Mouse (Mus musculus): ENCODE data around the gene Man1a. TPM values are rescaled to one million over a fixed set of nuclear protein-coding genes. Genes with fewer than 3 reads are reported as not detected.

Man1a gene
- polyA plus RNA-seq, 1 experiment = 9.8 TPM

DNA sequence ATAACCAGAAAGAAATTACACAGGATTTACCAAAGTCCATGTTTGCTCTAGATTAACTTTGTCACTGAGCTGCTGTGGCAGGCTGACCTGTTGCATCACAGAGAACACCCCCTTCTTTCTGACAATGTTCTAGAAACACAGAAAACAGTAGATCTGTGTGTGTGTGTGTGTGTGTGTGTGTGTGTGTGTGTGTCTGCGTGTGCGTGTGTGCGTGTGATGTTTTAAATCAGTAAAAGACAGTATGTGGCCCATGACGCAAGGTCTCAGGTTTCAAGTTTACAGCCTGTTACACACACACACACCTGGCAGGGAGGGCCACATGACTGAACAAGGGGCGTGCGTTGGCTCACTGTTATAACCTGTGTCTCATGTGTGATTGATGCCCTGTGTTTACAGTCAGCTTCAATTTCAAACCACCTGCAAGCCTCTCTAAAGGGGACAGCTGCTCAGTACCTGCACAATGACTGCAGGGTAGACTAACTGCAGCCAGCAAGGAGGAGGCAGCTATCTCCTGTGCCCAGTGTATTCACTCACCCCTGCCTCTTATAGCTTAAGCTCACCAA, 2.7 kb downstream of the Man1a start:
- peak overlapping the region; percentile 88 for H3K4me3 ChIP-seq (ENCODE audit: insufficient read depth, low read depth, low read length)
- H3K27ac ChIP-seq (replicated peaks; ENCODE audit: low read depth, low read length) = no peak overlapping the region
- peaks cover 7% of the 10 kb centered on the region; the same call in 1 of the 2 replicates for H3K4me1 ChIP-seq (ENCODE audit: control insufficient read depth, insufficient read depth, insufficient read length, low read length)

DNA sequence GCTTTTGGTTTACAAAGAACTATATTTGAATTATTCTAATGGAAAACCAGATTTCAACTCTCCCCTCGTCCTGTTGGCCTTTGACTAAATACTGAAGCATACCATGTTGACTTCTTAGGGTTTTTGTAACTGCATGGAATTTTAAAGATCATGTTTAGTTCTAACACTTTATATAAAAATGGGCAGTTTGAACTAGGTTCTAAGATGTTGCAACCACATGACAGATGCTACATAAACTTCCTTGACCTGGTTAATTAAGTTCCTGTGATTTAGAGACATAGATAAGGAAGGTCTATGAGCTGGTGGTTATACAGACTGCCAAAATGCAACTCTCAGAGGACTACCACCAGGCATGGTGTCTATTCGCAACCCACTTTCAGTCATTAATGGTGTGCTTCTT, 4.1 kb downstream of the Man1a start:
- Histone ChIP-seq H3K4me3 (ENCODE audit: insufficient read depth, low read depth, low read length) (peak overlapping the region; percentile 88), H3K27ac (replicated peaks; ENCODE audit: low read depth, low read length) (no peak overlapping the region)

DNA sequence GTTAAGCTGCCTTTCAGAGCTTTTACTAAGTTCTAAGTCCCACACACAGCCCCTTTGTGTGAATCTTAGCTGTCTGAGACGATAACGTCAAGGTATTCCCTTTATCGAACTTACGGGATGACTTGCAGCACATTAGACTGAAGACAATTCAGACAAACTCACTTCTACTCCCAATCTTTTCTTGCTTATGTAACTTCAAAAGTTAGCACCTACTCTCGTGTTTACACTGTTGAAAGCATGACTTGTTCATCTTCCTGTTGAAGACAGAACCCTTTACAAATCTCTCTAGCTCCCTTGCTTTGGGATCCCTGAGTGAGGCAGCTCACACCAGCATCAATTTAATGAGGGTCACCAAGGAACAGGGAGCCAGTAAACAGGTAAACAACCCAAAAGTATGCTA, 5.9 kb downstream of the Man1a start:
- Histone ChIP-seq H3K4me3 (ENCODE audit: insufficient read depth, low read depth, low read length) (no peak overlapping the region), H3K4me1 (ENCODE audit: control insufficient read depth, insufficient read depth, insufficient read length, low read length) (0 out of 2 replicates have a peak, but pooled peaks cover 3% of the 10 kb centered on the region), H3K27ac (replicated peaks; ENCODE audit: low read depth, low read length) (no peak overlapping the region)

More for the DNA sequence above, 4.1 kb downstream of the Man1a start:
- peaks cover 7% of the 10 kb centered on the region; the same call in 1 of the 2 replicates for H3K4me1 ChIP-seq (ENCODE audit: control insufficient read depth, insufficient read depth, insufficient read length, low read length)

DNA sequence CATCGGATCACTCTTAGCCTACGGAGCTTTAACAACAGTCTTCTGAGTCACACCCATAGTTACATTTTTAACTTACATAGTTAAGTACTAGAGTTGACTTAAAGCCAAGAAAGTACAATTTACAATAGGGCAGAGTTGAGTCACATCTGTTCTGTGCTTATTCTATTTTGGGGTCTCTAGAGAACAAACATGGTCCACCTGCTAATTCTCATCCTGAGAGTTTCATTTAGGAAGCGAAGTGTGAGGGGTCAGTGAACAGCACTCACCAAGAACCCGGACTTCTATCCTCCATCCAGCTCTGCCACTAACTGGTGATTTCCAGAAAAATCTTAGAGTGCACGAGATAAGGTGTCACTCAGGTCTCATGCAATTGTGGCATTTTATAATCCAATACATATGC, 7.0 kb downstream of the Man1a start:
- H3K27ac ChIP-seq (replicated peaks; ENCODE audit: low read depth, low read length) = no peak overlapping the region
- 0 out of 2 replicates have a peak, but pooled peaks cover 3% of the 10 kb centered on the region for H3K4me1 ChIP-seq (ENCODE audit: control insufficient read depth, insufficient read depth, insufficient read length, low read length)
- no peak overlapping the region for H3K4me3 ChIP-seq (ENCODE audit: insufficient read depth, low read depth, low read length)

DNA sequence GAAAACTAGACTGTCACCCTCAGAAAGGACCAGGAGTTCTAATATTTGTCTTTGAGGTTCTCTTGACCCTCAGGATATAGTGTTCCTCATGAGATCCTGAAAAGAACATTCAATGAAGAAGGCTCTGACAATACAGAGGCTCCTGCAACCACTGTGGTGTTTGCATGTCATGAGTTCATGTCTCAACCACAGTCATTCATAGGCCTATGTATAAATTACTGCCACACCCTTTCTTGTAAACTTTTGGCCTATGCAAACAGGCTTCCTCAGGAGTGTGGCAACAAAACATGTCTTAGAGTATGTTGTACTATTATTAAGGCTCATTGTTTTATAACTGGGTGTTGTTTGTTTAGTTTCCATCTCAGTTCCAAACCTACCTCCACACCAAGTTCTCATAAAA, 9.7 kb downstream of the Man1a start:
- Histone ChIP-seq H3K27ac (replicated peaks; ENCODE audit: low read depth, low read length) (no peak overlapping the region), H3K4me1 (ENCODE audit: control insufficient read depth, insufficient read depth, insufficient read length, low read length) (0 out of 2 replicates have a peak, but pooled peaks cover 3% of the 10 kb centered on the region), H3K4me3 (ENCODE audit: insufficient read depth, low read depth, low read length) (no peak overlapping the region)

DNA sequence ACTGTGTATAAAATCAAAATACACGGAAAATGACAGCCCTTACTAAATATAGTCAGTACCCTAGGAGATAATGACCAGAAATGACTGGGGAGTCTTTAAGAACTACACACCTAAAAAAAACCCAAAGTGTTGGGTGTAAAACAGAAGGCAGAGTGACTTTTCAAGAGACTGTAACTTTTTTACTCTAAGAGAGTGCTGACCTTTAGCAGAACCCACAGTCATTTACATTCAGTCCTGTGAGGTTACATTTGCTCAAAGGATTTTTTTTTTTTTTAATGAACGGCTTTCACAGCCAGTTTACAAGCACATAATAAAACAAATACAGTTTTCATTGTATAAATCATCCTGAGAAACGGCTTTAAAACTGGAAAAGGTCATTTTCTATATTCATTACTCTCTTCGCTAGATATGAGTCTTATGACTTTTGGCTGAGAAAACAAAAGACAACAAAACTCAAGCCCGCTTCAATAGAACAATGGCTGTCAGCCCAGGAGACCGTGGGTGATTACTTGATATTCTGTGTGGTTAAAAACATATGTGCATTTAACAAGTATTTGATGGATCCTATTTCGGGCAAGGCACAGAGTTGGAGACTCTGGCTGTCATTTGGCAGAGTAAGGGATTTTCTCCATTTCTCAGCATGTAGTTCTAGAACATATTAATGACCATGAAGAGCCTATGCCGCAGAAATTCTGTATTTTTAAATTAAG, 12.7 kb downstream of the Man1a start:
- peaks cover 5% of the 10 kb centered on the region; the same call in 1 of the 2 replicates for H3K4me1 ChIP-seq (ENCODE audit: control insufficient read depth, insufficient read depth, insufficient read length, low read length)
- H3K27ac ChIP-seq (replicated peaks; ENCODE audit: low read depth, low read length) = no peak overlapping the region
- no peak overlapping the region for H3K4me3 ChIP-seq (ENCODE audit: insufficient read depth, low read depth, low read length)

DNA sequence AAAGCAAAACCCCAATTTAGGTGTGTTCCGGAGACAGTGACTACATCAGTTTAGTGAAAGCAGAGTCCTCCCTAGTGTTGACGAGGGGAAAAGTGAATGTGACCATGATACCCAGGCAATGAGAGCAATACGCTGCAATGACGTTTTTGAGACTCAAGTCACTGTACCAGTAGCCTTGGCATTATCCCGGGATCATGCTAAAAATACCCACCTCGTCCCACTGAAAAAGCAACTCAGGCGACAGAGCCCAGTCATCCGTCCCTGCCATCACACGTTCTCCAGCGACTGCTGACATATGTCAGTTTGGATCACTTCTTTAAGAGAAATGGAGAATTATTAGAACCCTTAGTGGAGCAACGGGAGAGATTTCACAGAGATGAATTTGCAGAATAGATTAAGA, 13.6 kb downstream of the Man1a start:
- Histone ChIP-seq H3K27ac (replicated peaks; ENCODE audit: low read depth, low read length) (no peak overlapping the region), H3K4me1 (ENCODE audit: control insufficient read depth, insufficient read depth, insufficient read length, low read length) (peaks cover 5% of the 10 kb centered on the region; the same call in 1 of the 2 replicates), H3K4me3 (ENCODE audit: insufficient read depth, low read depth, low read length) (no peak overlapping the region)

DNA sequence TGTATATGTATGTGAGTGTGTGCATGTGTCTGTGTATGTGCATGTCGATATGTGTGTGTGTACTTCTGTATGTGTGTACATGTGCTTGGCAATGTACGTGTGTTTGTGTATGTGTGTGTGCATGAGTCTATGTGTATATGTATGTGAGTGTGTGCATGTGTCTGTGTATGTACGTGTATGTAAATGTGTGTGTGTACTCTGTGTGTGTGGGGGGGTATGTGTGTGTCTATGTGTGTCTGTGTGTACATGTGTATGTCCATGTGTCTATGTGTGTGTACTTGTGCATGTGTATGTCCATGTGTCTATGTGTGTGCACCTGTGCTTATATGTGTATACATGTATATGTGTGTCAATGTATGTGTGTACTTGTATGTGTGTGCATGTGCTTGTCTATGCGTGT, 15.2 kb downstream of the Man1a start:
- H3K4me1 ChIP-seq (ENCODE audit: control insufficient read depth, insufficient read depth, insufficient read length, low read length) = peaks cover 5% of the 10 kb centered on the region; the same call in 1 of the 2 replicates

DNA sequence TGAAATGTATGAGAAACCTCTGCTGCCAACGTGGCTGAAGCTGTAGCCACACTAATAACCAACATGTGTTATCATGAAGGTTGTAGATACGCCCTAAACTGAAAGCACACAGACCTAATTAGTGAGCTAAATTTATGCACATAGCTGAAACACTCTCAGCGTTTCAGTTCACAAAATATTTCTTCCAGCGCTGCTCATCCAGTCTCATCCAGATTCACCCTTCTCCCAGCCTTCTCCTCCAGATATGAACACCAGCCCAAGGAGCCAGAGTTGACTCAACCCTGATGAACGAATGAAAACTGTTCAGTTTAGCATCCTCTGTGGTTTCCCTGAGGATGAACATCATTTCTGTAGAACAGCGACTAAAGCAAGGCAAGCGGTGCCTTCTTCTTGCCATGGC, 15.8 kb downstream of the Man1a start:
- Histone ChIP-seq H3K27ac (replicated peaks; ENCODE audit: low read depth, low read length) (no peak overlapping the region), H3K4me1 (ENCODE audit: control insufficient read depth, insufficient read depth, insufficient read length, low read length) (peaks cover 5% of the 10 kb centered on the region; the same call in 1 of the 2 replicates), H3K4me3 (ENCODE audit: insufficient read depth, low read depth, low read length) (no peak overlapping the region)

More for the DNA sequence above, 15.2 kb downstream of the Man1a start:
- Histone ChIP-seq H3K4me3 (ENCODE audit: insufficient read depth, low read depth, low read length) (no peak overlapping the region), H3K27ac (replicated peaks; ENCODE audit: low read depth, low read length) (no peak overlapping the region)

DNA sequence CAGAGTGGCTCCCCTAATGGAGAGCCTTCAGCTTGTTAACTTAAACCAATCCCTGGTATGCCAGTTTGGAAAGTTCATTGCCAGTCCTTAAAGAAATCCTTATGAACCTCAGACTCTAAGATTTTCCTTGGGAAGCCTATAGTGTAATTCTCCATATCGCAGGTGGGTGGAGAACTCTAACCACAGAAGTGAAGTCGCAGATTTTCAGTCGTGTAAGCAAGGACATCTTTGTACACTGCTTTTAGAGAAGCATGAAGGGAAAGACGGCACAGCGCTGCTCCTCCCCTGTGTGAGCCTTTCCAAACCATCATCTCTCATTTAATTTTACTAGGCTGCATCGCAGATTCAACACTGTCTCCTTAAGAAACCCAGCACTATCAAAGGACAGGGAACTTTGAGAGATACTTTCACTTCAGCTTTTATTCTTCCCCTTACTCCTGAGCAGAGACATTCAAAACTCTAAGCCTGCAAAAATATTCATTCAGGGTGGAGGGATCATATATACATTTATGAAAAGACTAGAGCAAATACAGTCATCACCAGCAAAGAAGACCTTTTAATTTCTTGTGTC, 16.6 kb downstream of the Man1a start:
- Histone ChIP-seq H3K4me1 (ENCODE audit: control insufficient read depth, insufficient read depth, insufficient read length, low read length) (peaks cover 5% of the 10 kb centered on the region; the same call in 1 of the 2 replicates), H3K4me3 (ENCODE audit: insufficient read depth, low read depth, low read length) (no peak overlapping the region), H3K27ac (replicated peaks; ENCODE audit: low read depth, low read length) (no peak overlapping the region)

DNA sequence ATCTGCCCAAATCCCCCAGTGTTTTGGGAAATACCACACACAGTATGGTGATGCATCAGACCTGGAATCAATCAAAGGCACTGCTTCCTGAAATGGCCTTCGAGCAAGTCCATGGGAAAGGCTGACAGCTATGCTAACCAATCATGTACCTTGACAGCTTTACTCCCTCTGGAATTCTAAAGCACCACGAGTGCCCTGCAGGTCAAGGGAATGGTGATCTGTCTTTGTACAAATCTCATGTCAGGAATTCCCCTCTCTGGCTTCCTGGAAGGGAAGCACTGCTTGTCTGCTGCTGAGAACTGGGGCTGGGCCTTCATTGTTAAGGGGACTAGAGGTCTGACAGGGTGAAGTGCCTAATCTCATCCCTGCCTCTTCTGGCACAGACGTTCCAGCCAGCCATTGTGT, 17.3 kb downstream of the Man1a start:
- H3K27ac ChIP-seq (replicated peaks; ENCODE audit: low read depth, low read length) = no peak overlapping the region
- no peak overlapping the region for H3K4me3 ChIP-seq (ENCODE audit: insufficient read depth, low read depth, low read length)
- peaks cover 5% of the 10 kb centered on the region; the same call in 1 of the 2 replicates for H3K4me1 ChIP-seq (ENCODE audit: control insufficient read depth, insufficient read depth, insufficient read length, low read length)

DNA sequence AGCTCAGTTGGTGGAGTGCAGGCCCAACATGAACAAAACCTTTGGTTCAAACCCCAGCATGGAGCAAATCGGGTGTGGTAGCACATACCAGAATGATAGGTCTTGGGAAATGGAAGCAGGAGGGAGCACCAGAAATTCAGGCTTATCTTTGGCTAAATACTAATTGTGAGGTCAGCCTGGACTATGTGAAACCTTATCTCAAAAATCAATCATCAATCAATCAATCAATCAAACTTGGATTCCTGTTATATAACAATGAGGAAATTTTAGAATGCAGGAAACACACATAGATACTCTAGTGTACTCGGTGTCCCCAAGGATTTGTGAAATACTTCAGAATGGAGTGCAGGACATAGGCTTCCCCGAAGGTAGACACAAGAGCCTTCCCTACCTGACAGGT, 17.8 kb downstream of the Man1a start:
- Histone ChIP-seq H3K4me3 (ENCODE audit: insufficient read depth, low read depth, low read length) (no peak overlapping the region), H3K27ac (replicated peaks; ENCODE audit: low read depth, low read length) (no peak overlapping the region), H3K4me1 (ENCODE audit: control insufficient read depth, insufficient read depth, insufficient read length, low read length) (peaks cover 5% of the 10 kb centered on the region; the same call in 1 of the 2 replicates)

DNA sequence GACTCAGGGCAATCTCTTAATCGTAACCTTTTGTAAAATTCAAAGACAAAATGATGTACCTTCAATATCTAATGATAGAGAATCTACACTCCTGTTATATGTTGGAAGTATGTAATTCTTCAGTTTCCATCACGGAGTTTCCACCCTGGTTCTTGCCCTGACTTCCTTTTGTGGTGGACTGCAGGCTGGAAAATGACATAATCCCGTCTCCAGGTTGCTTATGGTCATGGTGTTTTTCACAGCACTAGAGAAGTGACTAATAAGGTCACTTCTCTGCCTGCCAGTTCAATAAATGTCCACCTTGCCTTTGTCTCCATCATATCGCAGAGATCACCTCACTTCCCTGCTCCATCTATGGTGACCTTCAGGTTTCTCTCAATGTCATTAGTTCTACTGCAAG, 22.2 kb downstream of the Man1a start:
- no peak overlapping the region for H3K4me3 ChIP-seq (ENCODE audit: insufficient read depth, low read depth, low read length)
- H3K4me1 ChIP-seq (ENCODE audit: control insufficient read depth, insufficient read depth, insufficient read length, low read length) = peaks cover 4% of the 10 kb centered on the region; the same call in 1 of the 2 replicates
- H3K27ac ChIP-seq (replicated peaks; ENCODE audit: low read depth, low read length) = no peak overlapping the region

DNA sequence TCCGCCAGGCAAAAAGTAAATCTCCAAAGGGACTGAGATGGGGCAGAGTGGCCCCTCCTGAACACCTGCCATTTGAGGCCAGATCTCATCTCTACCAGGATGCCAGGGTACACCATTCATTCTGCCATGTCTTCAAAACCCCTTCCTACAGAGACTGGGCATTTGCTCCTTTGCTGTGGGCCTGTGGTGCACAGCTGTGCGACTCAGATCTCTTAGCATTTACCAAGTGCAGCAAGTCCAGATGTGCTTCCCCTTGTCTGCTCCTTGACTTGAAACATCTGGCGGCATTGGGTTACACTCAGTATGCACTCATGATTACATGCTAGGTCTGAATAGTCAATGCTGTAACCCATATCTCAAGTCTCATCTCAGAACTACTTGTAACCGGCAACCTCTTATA, 28.5 kb downstream of the Man1a start:
- Histone ChIP-seq H3K4me3 (ENCODE audit: insufficient read depth, low read depth, low read length) (no peak overlapping the region), H3K27ac (replicated peaks; ENCODE audit: low read depth, low read length) (no peak overlapping the region)

DNA sequence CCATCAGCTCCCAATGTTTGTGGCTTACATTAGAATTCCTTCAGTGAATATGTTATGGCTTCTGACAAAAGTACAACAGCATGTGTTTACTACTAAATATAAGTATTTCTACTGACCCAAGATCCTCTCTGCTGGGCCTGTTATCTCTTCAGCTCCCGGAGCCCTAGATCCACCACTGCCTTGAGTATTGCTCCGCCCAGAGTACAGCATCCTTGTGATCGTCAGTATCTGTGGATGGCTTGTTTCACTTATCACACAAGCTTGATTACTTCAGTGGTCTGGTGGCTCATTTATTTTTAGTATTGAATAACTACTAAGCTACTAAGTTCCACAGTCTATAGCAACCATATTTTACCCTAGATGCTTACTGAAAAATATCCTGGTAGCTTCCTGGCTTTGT, 33.1 kb downstream of the Man1a start:
- Histone ChIP-seq H3K27ac (replicated peaks; ENCODE audit: low read depth, low read length) (no peak overlapping the region), H3K4me1 (ENCODE audit: control insufficient read depth, insufficient read depth, insufficient read length, low read length) (peaks cover 9% of the 10 kb centered on the region; the same call in 1 of the 2 replicates), H3K4me3 (ENCODE audit: insufficient read depth, low read depth, low read length) (no peak overlapping the region)

More for the DNA sequence above, 28.5 kb downstream of the Man1a start:
- no peaks in the 10 kb centered on the region for H3K4me1 ChIP-seq (ENCODE audit: control insufficient read depth, insufficient read depth, insufficient read length, low read length)
